Mouse (Mus musculus) small intestine, adult 2 months (tissue): ENCODE measurements around the gene Vps13d.

Source experiments
- CTCF ChIP-seq: fragments of 200-500 bp; IDR thresholded peaks from 2 replicates; pipeline ENCODE4 v1.5.1; 2012; ENCODE audit warnings: low read depth, mild to moderate bottlenecking, control low read depth, inconsistent platforms, low read length, moderate library complexity, mixed read lengths; ENCODE audit not compliant: insufficient replicate concordance, insufficient read length; ENCODE audit errors: extremely low read depth
- POLR2A ChIP-seq: fragments of 200-500 bp; IDR thresholded peaks from 2 replicates; pipeline ENCODE4 v1.6.1; 2012; ENCODE audit warnings: low read depth, mild to moderate bottlenecking, control low read depth, inconsistent platforms, low read length, moderate library complexity

GRCm38 (mm10) chr4:145239049-145239830 lies 44.4 kb upstream of the Vps13d start:
- TF ChIP-seq CTCF: no peak
- no peak for TF ChIP-seq POLR2A
